Comparison of ENCODE assay signal across 18 mouse cellular contexts in genomic region chr12:58556741-58557140, GRCm38 (mm10).
DNase-seq lines count a peak whose midpoint lies in the region; ATAC-seq and TF ChIP-seq lines count a peak whose summit lies in the region.
"Had no signal": no experiment of that assay in that cellular context is flagged by ENCODE, and none has a peak within 500 bp of the region (broad histone marks: within the 10 kb centered on the region; RNA-seq: fewer than 3 reads in every experiment).

No protein-coding gene starts in this region.

- no peak for TF ChIP-seq CTCF in lung, embryonic 14.5 days (IDR thresholded peaks at IDR 0.05; ENCODE audit: low read depth)
- no peak for TF ChIP-seq CTCF in lung, adult 2 months (IDR thresholded peaks at IDR 0.05; ENCODE audit: insufficient read depth, low read length)

- no peak; the same call in 1 of the 2 replicates for ATAC-seq in embryonic facial prominence, embryonic 14.5 days (ENCODE audit: low read depth)
- ATAC-seq in lung, embryonic 14.5 days (ENCODE audit: insufficient read depth): peak; percentile 33; the same call in 1 of the 2 replicates
- ATAC-seq: activated CD4-positive, CD25-positive, alpha-beta regulatory T cell, adult 4 months; forebrain, embryonic 16.5 days; Patski had no signal

- no peaks in the 10 kb centered on the region for H3K9me3 ChIP-seq in embryonic facial prominence, embryonic 14.5 days (ENCODE audit: control insufficient read depth, low read length)
- H3K9me3 ChIP-seq in embryonic facial prominence, embryonic 10.5 days: no peaks in the 10 kb centered on the region
- H3K9me3 ChIP-seq in lung, embryonic 14.5 days (ENCODE audit: low read depth, low read length): no peaks in the 10 kb centered on the region
- H3K9me3 ChIP-seq: embryonic facial prominence, embryonic 12.5 days; heart, embryonic 13.5 days; hindbrain, embryonic 15.5 days had no signal

- H3K4me3 ChIP-seq in embryonic facial prominence, embryonic 14.5 days (ENCODE audit: low read depth, low read length): no peak overlapping the region
- H3K4me3 ChIP-seq in embryonic facial prominence, embryonic 10.5 days: no peak overlapping the region
- no peak overlapping the region for H3K4me3 ChIP-seq in lung, embryonic 14.5 days (ENCODE audit: low read depth, low read length)
- H3K4me3 ChIP-seq in lung, adult 2 months (replicated peaks; ENCODE audit: extremely low read depth, low read depth, low read length): no peak overlapping the region
- H3K4me3 ChIP-seq: embryonic facial prominence, embryonic 12.5 days; heart, embryonic 13.5 days; hindbrain, embryonic 15.5 days had no signal

- no peak for TF ChIP-seq POLR2A in lung, adult 2 months (IDR thresholded peaks at IDR 0.05; ENCODE audit: borderline replicate concordance, extremely low read depth, low read depth, low read length)

- no peaks in the 10 kb centered on the region for H3K4me1 ChIP-seq in embryonic facial prominence, embryonic 14.5 days (ENCODE audit: control insufficient read depth, insufficient read depth, low read length)
- H3K4me1 ChIP-seq in embryonic facial prominence, embryonic 10.5 days: no peaks in the 10 kb centered on the region
- H3K4me1 ChIP-seq in lung, embryonic 14.5 days (ENCODE audit: insufficient read depth): no peaks in the 10 kb centered on the region
- peaks cover 4% of the 10 kb centered on the region; the same call in 1 of the 2 replicates for H3K4me1 ChIP-seq in lung, adult 2 months (ENCODE audit: control insufficient read depth, insufficient read depth, low read length)
- H3K4me1 ChIP-seq: embryonic facial prominence, embryonic 12.5 days; heart, embryonic 13.5 days; hindbrain, embryonic 15.5 days had no signal

- no peaks in the 10 kb centered on the region for H3K36me3 ChIP-seq in embryonic facial prominence, embryonic 14.5 days (ENCODE audit: control insufficient read depth, insufficient read depth, low read length)
- H3K36me3 ChIP-seq in embryonic facial prominence, embryonic 10.5 days (replicated peaks): no peaks in the 10 kb centered on the region
- no peaks in the 10 kb centered on the region for H3K36me3 ChIP-seq in lung, embryonic 14.5 days (ENCODE audit: insufficient read depth)
- H3K36me3 ChIP-seq: embryonic facial prominence, embryonic 12.5 days; heart, embryonic 13.5 days; hindbrain, embryonic 15.5 days had no signal

- no peaks in the 10 kb centered on the region for H3K27me3 ChIP-seq in embryonic facial prominence, embryonic 14.5 days (replicated peaks; ENCODE audit: control insufficient read depth, insufficient read depth, low read length)
- H3K27me3 ChIP-seq in embryonic facial prominence, embryonic 10.5 days (replicated peaks; ENCODE audit: low read depth, poor library complexity, severe bottlenecking): no peaks in the 10 kb centered on the region
- H3K27me3 ChIP-seq in lung, embryonic 14.5 days (ENCODE audit: insufficient read depth, low read length): no peaks in the 10 kb centered on the region
- H3K27me3 ChIP-seq: embryonic facial prominence, embryonic 12.5 days; heart, embryonic 13.5 days; hindbrain, embryonic 15.5 days; Patski had no signal

- no peak overlapping the region for H3K27ac ChIP-seq in embryonic facial prominence, embryonic 14.5 days (replicated peaks; ENCODE audit: low read depth, low read length)
- H3K27ac ChIP-seq in embryonic facial prominence, embryonic 10.5 days (replicated peaks): no peak overlapping the region
- no peak overlapping the region for H3K27ac ChIP-seq in lung, embryonic 14.5 days (ENCODE audit: low read depth)
- H3K27ac ChIP-seq: embryonic facial prominence, embryonic 12.5 days; heart, embryonic 13.5 days; hindbrain, embryonic 15.5 days had no signal

- H3K4me2 ChIP-seq in embryonic facial prominence, embryonic 14.5 days (ENCODE audit: low read depth, low read length): no peak overlapping the region
- no peak overlapping the region for H3K4me2 ChIP-seq in lung, embryonic 14.5 days
- H3K4me2 ChIP-seq: embryonic facial prominence, embryonic 12.5 days; heart, embryonic 13.5 days; hindbrain, embryonic 15.5 days had no signal

- peak; percentile 24 for DNase-seq in embryonic facial prominence, embryonic 14.5 days (ENCODE audit: low spot score)
- DNase-seq in embryonic facial prominence, embryonic 10.5 days (ENCODE audit: low spot score): no peak
- DNase-seq in lung, embryonic 14.5 days: peak; percentile 47
- no peak for DNase-seq in lung, adult 2 months
- peak; percentile 60 for DNase-seq in 3T3-L1 (ENCODE audit: low read depth, low spot score)
- DNase-seq in fat pad, adult 2 months (ENCODE audit: extremely low read depth, low read depth, low spot score): peak; percentile 34
- DNase-seq in kidney, postnatal 4 days: no peak
- DNase-seq: adrenal gland, postnatal 25 days; cerebellum, adult 2 months; cerebellum, postnatal 14 days; embryo, embryonic 11 days; heart, postnatal 36 days had no signal

- no peak overlapping the region for H3K9ac ChIP-seq in embryonic facial prominence, embryonic 14.5 days (ENCODE audit: low read depth, low read length)
- no peak overlapping the region for H3K9ac ChIP-seq in lung, embryonic 14.5 days
- H3K9ac ChIP-seq: embryonic facial prominence, embryonic 12.5 days; heart, embryonic 13.5 days; hindbrain, embryonic 15.5 days had no signal

- 66% methylated on average over 4 of the region's 4 CpGs for WGBS in embryonic facial prominence, embryonic 14.5 days
- WGBS in embryonic facial prominence, embryonic 10.5 days: 84% methylated on average over 4 of the region's 4 CpGs
- 48% methylated on average over 4 of the region's 4 CpGs for WGBS in lung, embryonic 14.5 days
- 45% methylated on average over 4 of the region's 4 CpGs for WGBS in lung, adult 2 months

Comparison
In these comparisons a context has a peak if more than half of its experiments do, and no peak if none do; other contexts are left out.
1. DNase-seq: peak in embryonic facial prominence, embryonic 14.5 days (single experiment), lung, embryonic 14.5 days (single experiment), 3T3-L1 (single experiment) and fat pad, adult 2 months (single experiment); none in embryonic facial prominence, embryonic 10.5 days (single experiment), lung, adult 2 months (single experiment) and kidney, postnatal 4 days (0 of 2).